Mouse (Mus musculus): ENCODE data around the gene Doc2b. TPM values are rescaled to one million over a fixed set of nuclear protein-coding genes. Genes with fewer than 3 reads are reported as not detected.

Gene Doc2b
- 0.19 and 0.27 TPM in 2 replicates for polyA plus RNA-seq (2014; fragmentation: Nextera tagmentation; extraction: Ambion mirVana)

DNA sequence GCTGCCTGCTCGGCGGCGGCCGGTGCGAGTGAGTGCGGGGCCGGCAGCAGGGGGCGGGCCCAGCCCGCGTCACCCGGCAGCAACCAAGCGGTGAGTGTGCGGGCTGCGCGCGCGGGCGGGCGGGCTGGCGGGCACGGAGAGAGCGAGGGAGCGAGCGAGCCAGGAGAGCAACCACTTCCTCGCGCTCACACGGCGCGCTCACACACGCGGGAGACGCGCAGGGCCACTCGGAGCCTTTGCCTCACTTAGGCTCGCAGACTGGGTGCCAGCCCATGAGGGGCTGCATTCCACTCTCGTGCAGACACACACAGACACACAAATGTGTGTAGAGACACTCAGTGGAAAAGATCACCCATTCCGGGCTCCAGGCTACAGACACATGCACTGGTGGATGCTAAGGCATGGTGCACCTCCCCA is at the start of gene Doc2b:
Gene Doc2b, minus strand, starts transcription at position 21 of the 417 bp plus-strand sequence.
- peaks cover 6% of the 10 kb centered on the region; the same call in 1 of the 2 replicates for H3K4me1 ChIP-seq (ENCODE audit: control insufficient read depth, insufficient read depth, low read length)
- H3K4me2 ChIP-seq (ENCODE audit: low read depth, severe bottlenecking): peak within 1 kb of the TSS; percentile 57
- no peak within 1 kb of the TSS for H3K27ac ChIP-seq (replicated peaks; ENCODE audit: low read depth, low read length)
- H3K27me3 ChIP-seq (ENCODE audit: control insufficient read depth, insufficient read depth, low read length): peaks cover 54% of the 10 kb centered on the region
- ATAC-seq (ENCODE audit: insufficient number of reproducible peaks, low FRiP score, low TSS enrichment, low read depth) (no peak), DNase-seq (ENCODE audit: low spot score) (peak; percentile 53)
- H3K4me3 ChIP-seq (ENCODE audit: low read depth, low read length): peak within 1 kb of the TSS; percentile 36
- H3K9me3 ChIP-seq (ENCODE audit: control insufficient read depth, low read length): no peaks in the 10 kb centered on the region
- peak within 1 kb of the TSS; percentile 58 for H3K9ac ChIP-seq (ENCODE audit: low read length)
- H3K36me3 ChIP-seq (ENCODE audit: control insufficient read depth, insufficient read depth, low read length): no peaks in the 10 kb centered on the region
- WGBS: 4% methylated on average over 36 of the region's 37 CpGs

DNA sequence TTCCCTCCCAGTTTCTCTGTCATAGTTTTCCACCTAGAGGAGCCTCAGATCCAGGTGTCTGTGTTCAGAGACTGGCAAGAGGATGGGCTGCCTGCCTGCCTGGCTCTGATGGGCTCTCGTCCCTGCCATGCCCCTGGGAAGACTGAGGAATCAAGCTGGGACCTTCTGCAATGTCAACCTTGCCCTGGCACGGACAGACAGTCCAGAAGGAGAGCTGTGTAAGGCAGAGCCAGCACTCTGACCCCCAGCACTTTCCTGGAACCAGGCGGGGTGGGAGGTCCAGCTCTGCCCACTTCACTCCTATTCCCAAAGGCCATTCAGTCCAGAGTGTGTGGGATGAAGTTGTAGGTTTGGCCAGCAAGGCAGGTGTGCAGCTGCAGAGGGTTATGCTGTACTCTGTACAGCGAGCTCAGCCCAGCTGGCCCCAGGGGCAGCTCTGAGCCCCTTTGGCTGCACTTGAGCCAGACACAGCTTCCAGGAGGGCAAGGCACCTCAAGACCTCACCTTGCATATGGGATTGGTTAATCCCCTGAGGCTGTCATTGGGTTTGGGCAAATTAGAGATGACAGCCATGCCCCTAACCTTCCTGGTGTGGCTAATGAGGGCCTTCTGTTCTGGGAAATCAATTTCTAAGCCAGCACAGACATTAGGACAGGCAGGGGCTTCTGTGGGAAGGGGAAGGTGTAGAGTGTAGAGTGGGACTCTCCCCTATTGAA is 47.2 kb upstream of the Doc2b start:
- H3K9ac ChIP-seq (ENCODE audit: low read length): no peak overlapping the region
- ATAC-seq (ENCODE audit: insufficient number of reproducible peaks, low FRiP score, low TSS enrichment, low read depth) (peak; percentile 39; the same call in 1 of the 2 replicates), DNase-seq (ENCODE audit: low spot score) (peak; percentile 58)
- no peak overlapping the region for H3K27ac ChIP-seq (replicated peaks; ENCODE audit: low read depth, low read length)
- H3K36me3 ChIP-seq (ENCODE audit: control insufficient read depth, insufficient read depth, low read length): no peaks in the 10 kb centered on the region
- H3K4me1 ChIP-seq (ENCODE audit: control insufficient read depth, insufficient read depth, low read length): peaks cover 15% of the 10 kb centered on the region
- no peak overlapping the region for H3K4me2 ChIP-seq (ENCODE audit: low read depth, severe bottlenecking)
- no peak overlapping the region for H3K4me3 ChIP-seq (ENCODE audit: low read depth, low read length)
- H3K9me3 ChIP-seq (ENCODE audit: control insufficient read depth, low read length): no peaks in the 10 kb centered on the region
- whole genome bisulfite sequencing: 47% methylated on average over 4 of the region's 4 CpGs
- H3K27me3 ChIP-seq (ENCODE audit: control insufficient read depth, insufficient read depth, low read length): no peaks in the 10 kb centered on the region

DNA sequence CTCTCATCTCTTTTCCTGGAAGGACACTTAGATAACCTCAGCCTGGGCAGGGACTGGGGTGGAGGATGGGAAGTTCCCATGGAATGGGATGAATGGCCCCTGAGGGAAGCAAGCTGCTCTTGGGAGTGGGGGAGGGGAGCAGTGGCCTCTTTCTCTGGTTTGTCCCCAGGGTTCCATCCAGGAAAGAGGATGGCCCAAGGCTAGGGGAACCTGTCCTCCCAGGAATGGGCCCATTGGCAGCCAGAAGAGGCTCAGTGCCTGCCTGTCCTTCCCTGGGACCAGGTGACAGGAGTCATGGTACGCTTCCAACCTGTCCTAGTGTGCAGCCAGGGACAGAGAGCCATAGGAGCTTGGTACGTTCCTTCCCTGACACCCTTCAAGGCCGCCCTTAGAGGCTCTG is 45.7 kb upstream of the Doc2b start:
- peaks cover 12% of the 10 kb centered on the region for H3K4me1 ChIP-seq (ENCODE audit: control insufficient read depth, insufficient read depth, low read length)
- H3K36me3 ChIP-seq (ENCODE audit: control insufficient read depth, insufficient read depth, low read length): no peaks in the 10 kb centered on the region
- H3K9ac ChIP-seq (ENCODE audit: low read length): no peak overlapping the region
- WGBS: 65% methylated on average over 3 of the region's 3 CpGs
- H3K4me2 ChIP-seq (ENCODE audit: low read depth, severe bottlenecking): no peak overlapping the region
- no peak overlapping the region for H3K27ac ChIP-seq (replicated peaks; ENCODE audit: low read depth, low read length)
- no peaks in the 10 kb centered on the region for H3K27me3 ChIP-seq (ENCODE audit: control insufficient read depth, insufficient read depth, low read length)
- no peak overlapping the region for H3K4me3 ChIP-seq (ENCODE audit: low read depth, low read length)
- no peaks in the 10 kb centered on the region for H3K9me3 ChIP-seq (ENCODE audit: control insufficient read depth, low read length)
- DNase-seq (ENCODE audit: low spot score): no peak
- ATAC-seq (ENCODE audit: insufficient number of reproducible peaks, low FRiP score, low TSS enrichment, low read depth): no peak

DNA sequence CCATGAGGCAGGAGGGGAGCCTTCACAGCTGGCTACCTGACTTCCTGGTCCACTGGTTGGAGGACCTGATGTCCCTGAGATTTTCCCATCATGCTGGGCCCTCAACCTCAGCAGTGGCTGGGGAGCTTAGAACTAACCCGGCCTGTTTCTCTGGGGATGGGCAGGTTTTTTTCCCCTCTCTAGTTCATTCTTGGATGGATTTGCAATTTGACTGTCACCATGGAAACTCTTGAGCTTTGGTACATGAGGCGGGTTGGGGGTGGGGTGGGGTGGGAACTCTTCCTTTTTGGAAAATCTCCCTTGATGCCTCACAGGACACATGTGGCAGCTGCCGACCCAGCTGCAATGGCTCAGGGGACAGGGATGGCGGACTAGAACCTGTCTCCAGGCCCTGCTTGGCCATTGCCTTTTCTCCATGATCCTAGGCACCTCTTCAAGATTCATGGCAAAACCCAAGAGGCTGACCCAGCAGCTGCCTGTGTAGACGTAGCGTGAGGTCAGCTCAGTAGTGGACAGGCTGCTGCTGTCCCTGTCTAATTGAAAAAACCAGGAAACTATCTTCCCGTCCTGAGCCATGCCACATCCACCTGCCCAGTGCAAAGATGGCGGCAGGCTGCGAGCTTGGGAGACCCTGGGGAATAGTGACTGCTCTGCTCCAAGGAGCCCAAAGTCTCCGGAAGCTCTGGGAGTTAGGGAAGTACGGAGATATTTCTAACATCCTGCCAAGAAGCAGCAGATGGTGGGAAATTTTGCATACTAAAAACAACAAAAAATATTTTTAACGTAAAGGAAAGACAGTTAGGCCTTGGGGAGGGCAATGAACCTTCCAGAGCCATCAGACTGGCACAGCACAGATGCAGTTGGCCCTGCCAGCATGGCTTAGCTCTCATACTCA is 43.9 kb upstream of the Doc2b start:
- no peak for ATAC-seq (ENCODE audit: insufficient number of reproducible peaks, low FRiP score, low TSS enrichment, low read depth)
- peaks cover 12% of the 10 kb centered on the region for H3K4me1 ChIP-seq (ENCODE audit: control insufficient read depth, insufficient read depth, low read length)
- 85% methylated on average over 12 of the region's 12 CpGs for WGBS

DNA sequence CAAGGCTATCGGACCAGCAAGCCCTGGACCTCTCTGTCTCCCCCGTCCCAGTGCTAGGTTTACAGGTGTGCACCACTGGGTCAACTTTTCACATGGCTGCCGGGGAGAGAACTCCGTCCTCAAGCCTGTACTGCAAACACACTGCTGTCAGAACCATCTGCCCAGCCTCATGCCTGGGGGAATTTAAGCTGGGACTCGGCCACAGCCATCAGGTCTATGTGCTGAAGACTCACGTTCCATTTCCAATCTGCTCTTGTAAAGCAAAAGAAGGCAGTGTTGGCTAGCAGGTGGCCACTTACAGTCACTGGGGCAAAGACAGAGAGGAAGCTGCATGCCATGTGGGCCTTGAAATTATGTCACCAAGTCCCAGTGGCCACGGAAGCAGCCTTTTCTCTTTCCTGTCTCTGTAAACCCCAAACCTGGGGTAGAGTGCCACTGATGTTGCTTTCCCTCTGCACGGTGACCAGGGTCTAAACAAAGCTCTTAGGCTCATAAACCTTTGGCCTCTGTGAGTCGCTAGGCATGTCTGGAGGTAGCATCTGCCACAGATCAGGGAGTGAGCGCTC is 43.1 kb upstream of the Doc2b start:
- H3K9ac ChIP-seq (ENCODE audit: low read length): no peak overlapping the region
- ATAC-seq (ENCODE audit: insufficient number of reproducible peaks, low FRiP score, low TSS enrichment, low read depth): no peak
- peaks cover 12% of the 10 kb centered on the region for H3K4me1 ChIP-seq (ENCODE audit: control insufficient read depth, insufficient read depth, low read length)
- 67% methylated on average over 10 of the region's 10 CpGs for WGBS
- H3K9me3 ChIP-seq (ENCODE audit: control insufficient read depth, low read length): no peaks in the 10 kb centered on the region
- no peak overlapping the region for H3K4me3 ChIP-seq (ENCODE audit: low read depth, low read length)
- no peak overlapping the region for H3K4me2 ChIP-seq (ENCODE audit: low read depth, severe bottlenecking)
- H3K36me3 ChIP-seq (ENCODE audit: control insufficient read depth, insufficient read depth, low read length): no peaks in the 10 kb centered on the region
- H3K27ac ChIP-seq (replicated peaks; ENCODE audit: low read depth, low read length): no peak overlapping the region
- no peaks in the 10 kb centered on the region for H3K27me3 ChIP-seq (ENCODE audit: control insufficient read depth, insufficient read depth, low read length)
- no peak for DNase-seq (ENCODE audit: low spot score)

More for the DNA sequence above, 43.9 kb upstream of the Doc2b start:
- Histone ChIP-seq H3K4me3 (ENCODE audit: low read depth, low read length) (no peak overlapping the region), H3K27me3 (ENCODE audit: control insufficient read depth, insufficient read depth, low read length) (no peaks in the 10 kb centered on the region), H3K27ac (replicated peaks; ENCODE audit: low read depth, low read length) (no peak overlapping the region), H3K4me2 (ENCODE audit: low read depth, severe bottlenecking) (no peak overlapping the region), H3K36me3 (ENCODE audit: control insufficient read depth, insufficient read depth, low read length) (no peaks in the 10 kb centered on the region), H3K9me3 (ENCODE audit: control insufficient read depth, low read length) (no peaks in the 10 kb centered on the region), H3K9ac (ENCODE audit: low read length) (no peak overlapping the region)
- no peak for DNase-seq (ENCODE audit: low spot score)

DNA sequence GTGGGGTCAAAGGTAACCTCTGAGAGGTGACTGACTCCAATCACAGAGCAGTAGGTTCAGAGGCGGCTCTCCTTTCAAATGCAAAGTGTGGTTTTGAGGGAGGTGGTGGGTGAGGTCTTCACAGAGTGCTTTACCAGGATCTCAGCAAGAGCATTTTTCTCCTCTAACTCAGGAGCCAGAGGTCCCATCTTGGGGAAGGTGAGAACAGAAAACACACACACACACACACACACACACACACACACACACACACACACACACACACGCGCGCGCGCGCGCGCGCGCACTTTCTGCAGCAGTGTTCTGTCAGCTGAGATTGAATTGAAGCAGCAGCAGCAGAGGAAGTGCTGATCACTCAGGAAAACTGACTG is 40.4 kb upstream of the Doc2b start:
- Histone ChIP-seq H3K27ac (replicated peaks; ENCODE audit: low read depth, low read length) (no peak overlapping the region), H3K9ac (ENCODE audit: low read length) (no peak overlapping the region), H3K4me3 (ENCODE audit: low read depth, low read length) (no peak overlapping the region), H3K9me3 (ENCODE audit: control insufficient read depth, low read length) (no peaks in the 10 kb centered on the region), H3K36me3 (ENCODE audit: control insufficient read depth, insufficient read depth, low read length) (no peaks in the 10 kb centered on the region), H3K4me2 (ENCODE audit: low read depth, severe bottlenecking) (no peak overlapping the region), H3K4me1 (ENCODE audit: control insufficient read depth, insufficient read depth, low read length) (no peaks in the 10 kb centered on the region), H3K27me3 (ENCODE audit: control insufficient read depth, insufficient read depth, low read length) (no peaks in the 10 kb centered on the region)
- WGBS: 52% methylated on average over 11 of the region's 11 CpGs
- DNase-seq (ENCODE audit: low spot score) (no peak), ATAC-seq (ENCODE audit: insufficient number of reproducible peaks, low FRiP score, low TSS enrichment, low read depth) (no peak)

DNA sequence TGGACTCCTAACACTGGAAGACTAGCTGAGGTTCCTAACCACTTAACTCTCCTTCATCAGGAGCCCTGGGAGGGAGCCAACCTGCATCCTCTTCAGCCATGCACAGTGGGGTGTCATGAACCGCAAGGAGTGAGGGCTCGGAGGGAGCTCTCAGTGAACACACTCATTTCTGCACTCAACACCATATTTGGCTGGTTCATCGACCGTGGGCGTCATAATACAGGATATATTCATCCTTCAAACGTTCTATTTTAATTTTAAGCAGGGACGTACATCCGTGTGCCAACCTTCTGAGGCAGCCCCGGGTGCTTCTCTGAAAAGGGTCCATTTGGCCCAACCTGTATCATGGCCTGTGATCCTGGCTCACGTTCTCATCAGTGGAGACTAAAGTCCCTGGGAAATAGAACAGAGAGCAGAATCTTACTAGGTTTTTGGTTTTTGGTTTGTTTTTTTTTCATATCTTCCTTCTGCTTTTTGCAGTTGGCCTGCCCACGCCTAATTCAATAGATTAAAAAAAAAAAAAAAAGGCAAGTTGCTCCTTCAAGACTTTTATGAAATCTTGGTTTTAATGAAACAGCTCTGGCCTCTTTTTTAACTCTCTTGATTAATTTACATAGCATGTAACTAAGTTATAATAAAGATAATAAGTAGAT is 39.9 kb upstream of the Doc2b start:
- H3K27ac ChIP-seq (replicated peaks; ENCODE audit: low read depth, low read length): no peak overlapping the region
- no peaks in the 10 kb centered on the region for H3K27me3 ChIP-seq (ENCODE audit: control insufficient read depth, insufficient read depth, low read length)
- WGBS: 81% methylated on average over 11 of the region's 11 CpGs
- DNase-seq (ENCODE audit: low spot score) (no peak), ATAC-seq (ENCODE audit: insufficient number of reproducible peaks, low FRiP score, low TSS enrichment, low read depth) (no peak)
- no peaks in the 10 kb centered on the region for H3K9me3 ChIP-seq (ENCODE audit: control insufficient read depth, low read length)
- no peaks in the 10 kb centered on the region for H3K4me1 ChIP-seq (ENCODE audit: control insufficient read depth, insufficient read depth, low read length)
- H3K9ac ChIP-seq (ENCODE audit: low read length): no peak overlapping the region
- no peaks in the 10 kb centered on the region for H3K36me3 ChIP-seq (ENCODE audit: control insufficient read depth, insufficient read depth, low read length)
- H3K4me2 ChIP-seq (ENCODE audit: low read depth, severe bottlenecking): no peak overlapping the region
- H3K4me3 ChIP-seq (ENCODE audit: low read depth, low read length): no peak overlapping the region

GRCm38 (mm10) chr11:75833081-75833480 is 37.2 kb upstream of the Doc2b start:
- H3K4me3 ChIP-seq (ENCODE audit: low read depth, low read length): no peak overlapping the region
- H3K36me3 ChIP-seq (ENCODE audit: control insufficient read depth, insufficient read depth, low read length): no peaks in the 10 kb centered on the region
- DNase-seq (ENCODE audit: low spot score) (no peak), ATAC-seq (ENCODE audit: insufficient number of reproducible peaks, low FRiP score, low TSS enrichment, low read depth) (no peak)
- H3K27me3 ChIP-seq (ENCODE audit: control insufficient read depth, insufficient read depth, low read length): no peaks in the 10 kb centered on the region
- 88% methylated on average over 6 of the region's 6 CpGs for WGBS
- no peaks in the 10 kb centered on the region for H3K9me3 ChIP-seq (ENCODE audit: control insufficient read depth, low read length)
- H3K4me2 ChIP-seq (ENCODE audit: low read depth, severe bottlenecking): no peak overlapping the region
- no peak overlapping the region for H3K27ac ChIP-seq (replicated peaks; ENCODE audit: low read depth, low read length)
- H3K4me1 ChIP-seq (ENCODE audit: control insufficient read depth, insufficient read depth, low read length): no peaks in the 10 kb centered on the region
- H3K9ac ChIP-seq (ENCODE audit: low read length): no peak overlapping the region

All from limb, embryonic 11.5 days (tissue).